Mouse (Mus musculus) limb, embryonic 10.5 days (tissue): Measurements from ENCODE around the gene Borcs6. TPM values are rescaled to one million over a fixed set of nuclear protein-coding genes. Genes with fewer than 3 reads are reported as not detected.
"Not testable (repeated sequence)": the region's sequence is repeated elsewhere in the genome, so short reads cannot be mapped to it uniquely, and the experiment has no call there.

Experiments
- DNase-seq: peaks from one replicate; pipeline ENCODE4 v3.0.0-alpha.2; 2017; ENCODE audit warnings: low spot score
- H3K27ac ChIP-seq: fragments of 300-500 bp; sonication (generic); 2 replicates; pipeline ENCODE4 v1.5.1; 2016; ENCODE audit warnings: mild to moderate bottlenecking
- H3K27me3 ChIP-seq: fragments of 300-500 bp; sonication (generic); 2 replicates; pipeline ENCODE4 v1.6.1; 2016; ENCODE audit warnings: low read depth, mild to moderate bottlenecking; ENCODE audit not compliant: poor library complexity, severe bottlenecking
- H3K36me3 ChIP-seq: fragments of 300-500 bp; sonication (generic); 2 replicates; pipeline ENCODE4 v1.6.1; 2016; ENCODE audit warnings: mild to moderate bottlenecking, moderate library complexity
- H3K4me1 ChIP-seq: fragments of 300-500 bp; sonication (generic); 2 replicates; pipeline ENCODE4 v1.6.1; 2016
- H3K4me3 ChIP-seq: fragments of 300-500 bp; sonication (generic); 2 replicates; pipeline ENCODE4 v1.5.1; 2016; ENCODE audit warnings: mild to moderate bottlenecking, moderate library complexity
- H3K9me3 ChIP-seq: fragments of 300-500 bp; sonication (generic); replicated peaks from 2 replicates; pipeline ENCODE4 v1.6.1; 2016; ENCODE audit warnings: mild to moderate bottlenecking
- WGBS: fragments of 180-500 bp; shearing (Covaris S2); methylation state at CpG from one replicate; pipeline ENCODE4 v1.1.7; 2016; 5-methylcytosine and 5-hydroxymethylcytosine counted together
- polyA plus RNA-seq: library from polyadenylated mRNA; unstranded; fragments of >200 nt; fragmentation: Nextera tagmentation; extraction: Ambion mirVana; gene quantifications from 2 replicates; pipeline ENCODE4 v1.2.1, GENCODE M21; 2016

Gene Borcs6
- 5.3 and 6.0 TPM in 2 replicates for polyA plus RNA-seq

DNA sequence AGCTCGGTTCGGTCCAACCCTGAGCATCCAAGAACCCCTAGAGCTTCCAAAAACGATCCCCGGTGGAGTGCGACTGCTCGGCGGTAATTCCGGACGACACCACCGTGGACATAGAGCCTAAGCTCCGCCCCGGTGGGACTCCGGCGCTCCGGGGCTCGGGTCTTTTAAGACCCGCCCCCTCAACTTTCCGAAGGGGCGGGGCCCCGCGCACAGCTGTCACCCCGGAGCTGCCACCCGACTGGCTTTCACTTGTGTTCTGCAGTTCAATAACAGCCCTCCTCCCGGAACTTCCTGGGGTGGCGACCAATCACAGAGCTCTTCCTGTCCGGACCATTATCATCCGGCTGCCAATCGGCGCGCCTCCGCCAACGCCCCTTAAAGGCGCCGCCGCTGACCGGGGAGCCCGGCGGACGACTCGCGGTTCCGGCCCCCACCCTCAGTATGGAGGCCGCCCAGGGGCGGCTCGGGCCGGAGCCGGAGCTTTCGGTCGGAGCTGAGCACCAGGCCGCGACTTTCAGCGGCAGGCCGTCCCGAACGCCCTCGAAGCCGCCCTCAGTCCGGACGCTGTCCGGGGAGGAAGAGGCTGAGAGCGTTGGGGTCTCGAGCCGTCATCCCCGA is at the start of gene Borcs6:
Borcs6 (plus strand) TSS at position 361 of the 618 bp plus-strand sequence.
- peak; percentile 94 for DNase-seq
- WGBS, result under 1% methylated on average over 64 of the region's 64 CpGs

DNA sequence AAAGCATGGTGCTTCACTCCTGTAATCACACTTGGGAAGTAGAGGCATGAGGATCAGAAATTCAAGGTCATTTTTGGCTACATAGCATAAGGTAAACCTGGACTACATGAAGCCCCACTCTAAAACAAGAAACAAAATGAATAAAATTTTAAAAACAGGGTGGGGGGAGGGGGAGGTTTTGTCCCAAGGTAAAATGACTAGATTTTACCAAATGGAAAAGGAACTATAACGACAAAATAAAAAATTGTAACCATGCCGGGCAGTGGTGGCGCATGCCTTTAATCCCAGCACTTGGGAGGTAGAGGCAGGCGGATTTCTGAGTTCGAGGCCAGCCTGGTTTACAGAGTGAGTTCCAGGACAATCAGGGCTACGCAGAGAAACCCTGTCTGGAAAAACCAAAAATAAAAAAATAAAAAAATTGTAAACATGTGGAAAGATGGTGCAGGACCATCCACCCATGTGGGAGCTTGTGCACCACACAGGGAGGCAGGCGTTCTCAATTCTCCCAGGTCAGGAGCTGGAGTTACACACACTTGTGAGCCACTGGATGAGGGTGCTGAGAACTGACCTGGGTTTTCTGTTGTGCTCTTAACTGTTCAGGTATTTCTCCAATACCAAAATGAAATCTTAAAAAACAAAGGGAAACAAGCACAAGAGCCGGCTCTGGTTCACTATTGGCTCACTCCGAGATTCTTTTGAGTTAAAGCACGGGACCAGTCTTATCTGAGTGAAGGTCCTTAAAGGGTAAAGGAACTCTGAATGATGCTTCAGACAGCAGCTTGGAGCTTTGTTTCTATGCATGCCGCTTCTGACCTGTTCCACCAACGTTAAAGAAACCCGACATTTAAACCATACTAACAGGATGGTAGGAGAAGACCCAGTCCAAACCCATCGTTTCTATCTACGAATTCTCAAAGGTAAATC is 48.9 kb upstream of the Borcs6 start:
- Histone ChIP-seq H3K4me1 (peaks cover 25% of the 10 kb centered on the region), H3K4me3 (peak overlapping the region; percentile 63; the same call in 1 of the 2 replicates), H3K9me3 (no peaks in the 10 kb centered on the region), H3K27me3 (no peaks in the 10 kb centered on the region), H3K36me3 (peaks cover 8% of the 10 kb centered on the region), H3K27ac (no peak overlapping the region)
- 91% methylated on average over 15 of the region's 15 CpGs for WGBS
- DNase-seq, result no peak

More for the DNA sequence above, at the start of gene Borcs6:
- Histone ChIP-seq H3K4me3 (peak within 1 kb of the TSS; percentile 80), H3K36me3 (peaks cover under 1% of the 10 kb centered on the region), H3K9me3 (no peaks in the 10 kb centered on the region), H3K4me1 (peaks cover 39% of the 10 kb centered on the region), H3K27me3 (0 out of 2 replicates have a peak, but pooled peaks cover 5% of the 10 kb centered on the region), H3K27ac (peak within 1 kb of the TSS; percentile 89)

DNA sequence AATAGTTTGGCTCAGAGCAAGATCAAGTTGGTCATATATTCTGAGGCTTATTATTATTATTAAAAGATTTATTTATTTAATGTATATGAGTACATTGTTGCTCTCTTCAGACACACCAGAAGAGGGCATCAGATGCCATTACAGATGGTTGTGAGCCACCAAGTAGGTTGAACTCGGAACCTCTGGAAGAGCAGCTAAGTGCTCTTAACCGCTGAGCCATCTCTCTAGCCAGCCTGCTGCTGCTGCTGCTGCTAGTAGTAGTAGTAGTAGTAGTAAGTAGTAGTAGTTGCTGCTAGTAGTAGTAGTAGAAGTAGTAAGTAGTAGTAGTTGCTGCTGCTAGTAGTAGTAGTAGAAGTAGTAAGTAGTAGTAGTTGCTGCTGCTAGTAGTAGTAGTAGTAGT is 48.1 kb upstream of the Borcs6 start:
- not testable (repeated sequence) for H3K36me3 ChIP-seq, DNase-seq, H3K9me3 ChIP-seq, H3K27ac ChIP-seq, H3K27me3 ChIP-seq
- Histone ChIP-seq H3K4me1 (peaks cover 26% of the 10 kb centered on the region), H3K4me3 (peak overlapping the region; percentile 63)
- 77% methylated on average over 2 of the region's 2 CpGs for WGBS

DNA sequence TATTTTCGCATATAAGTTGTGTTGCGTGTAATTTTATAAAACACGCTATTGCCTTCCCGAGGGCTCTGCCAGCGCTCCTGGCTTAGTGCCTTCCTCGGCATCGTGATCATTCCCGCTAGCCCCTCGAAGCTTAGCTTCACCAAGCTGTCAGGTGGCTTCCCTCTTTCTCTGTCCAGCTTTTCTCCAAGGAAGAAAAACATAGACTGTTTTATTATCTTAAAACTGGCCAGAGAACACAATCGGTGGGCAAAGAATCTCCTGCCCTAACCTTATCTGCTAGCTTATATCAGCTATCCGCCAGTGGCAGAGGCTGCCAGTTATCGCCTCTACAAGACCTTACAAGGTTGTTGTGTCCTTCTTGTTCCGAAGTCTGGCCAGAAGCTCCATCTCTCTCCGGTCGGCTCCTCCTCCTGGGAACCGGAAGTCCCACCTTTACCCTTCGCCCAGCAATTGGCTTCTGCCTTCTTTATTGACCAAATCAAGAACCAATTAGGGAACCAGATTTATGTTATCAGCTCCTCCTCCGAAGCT is 47.4 kb upstream of the Borcs6 start:
- 2% methylated on average over 18 of the region's 18 CpGs for WGBS
- Histone ChIP-seq H3K36me3 (0 out of 2 replicates have a peak, but pooled peaks cover under 1% of the 10 kb centered on the region), H3K4me1 (peaks cover 31% of the 10 kb centered on the region), H3K27me3 (no peaks in the 10 kb centered on the region), H3K27ac (peak overlapping the region; percentile 85), H3K9me3 (no peaks in the 10 kb centered on the region), H3K4me3 (peak overlapping the region; percentile 63)
- DNase-seq, result peak; percentile 84

DNA sequence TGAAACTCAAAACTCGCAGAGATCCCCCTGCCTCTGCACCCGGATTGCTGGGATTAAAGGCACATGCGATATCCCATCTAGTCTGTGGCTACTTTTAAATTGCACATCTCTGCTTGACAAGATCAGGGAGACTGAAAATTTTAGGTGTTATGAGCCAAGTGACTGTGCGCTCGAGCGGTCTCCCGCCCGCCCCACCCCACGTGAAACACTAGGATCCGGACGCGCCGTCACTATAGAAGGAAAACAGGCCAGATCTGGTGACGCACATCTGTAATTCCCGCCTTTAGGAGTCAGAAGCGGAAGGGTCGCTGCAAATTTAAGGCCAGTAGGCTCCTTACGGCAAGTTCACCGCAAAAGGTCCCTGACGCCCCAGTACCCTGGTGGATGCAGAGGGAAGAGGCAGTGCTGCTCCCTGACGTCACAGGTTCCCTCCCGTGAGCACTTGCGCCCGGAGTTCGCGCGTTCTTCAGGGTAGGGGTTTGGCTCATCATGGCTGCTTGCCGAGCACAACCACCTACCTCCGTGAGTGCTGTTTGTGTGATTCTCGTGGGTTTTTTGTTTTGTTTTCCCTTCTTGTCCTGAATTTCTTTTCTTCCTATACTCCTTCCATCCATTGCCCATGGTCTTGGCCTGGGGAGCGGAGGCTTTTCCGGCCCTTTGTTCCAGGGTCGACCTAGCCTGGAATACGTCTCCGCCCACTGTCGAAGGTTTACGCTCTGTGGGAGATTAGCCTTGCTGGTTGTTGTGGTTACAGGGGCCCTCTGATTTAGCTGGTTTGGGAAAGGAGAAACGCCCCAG is 43.7 kb upstream of the Borcs6 start, which contains the start of gene Ctc1:
Ctc1 (plus strand) TSS at position 268 of the 798 bp plus-strand sequence.
- peak; percentile 94 for DNase-seq
- Histone ChIP-seq H3K27ac (peak within 1 kb of the TSS; percentile 99), H3K27me3 (no peaks in the 10 kb centered on the region), H3K4me1 (peaks cover 24% of the 10 kb centered on the region), H3K36me3 (peaks cover 16% of the 10 kb centered on the region), H3K4me3 (peak within 1 kb of the TSS; percentile 69), H3K9me3 (no peaks in the 10 kb centered on the region)
- WGBS, result 4% methylated on average over 38 of the region's 38 CpGs

DNA sequence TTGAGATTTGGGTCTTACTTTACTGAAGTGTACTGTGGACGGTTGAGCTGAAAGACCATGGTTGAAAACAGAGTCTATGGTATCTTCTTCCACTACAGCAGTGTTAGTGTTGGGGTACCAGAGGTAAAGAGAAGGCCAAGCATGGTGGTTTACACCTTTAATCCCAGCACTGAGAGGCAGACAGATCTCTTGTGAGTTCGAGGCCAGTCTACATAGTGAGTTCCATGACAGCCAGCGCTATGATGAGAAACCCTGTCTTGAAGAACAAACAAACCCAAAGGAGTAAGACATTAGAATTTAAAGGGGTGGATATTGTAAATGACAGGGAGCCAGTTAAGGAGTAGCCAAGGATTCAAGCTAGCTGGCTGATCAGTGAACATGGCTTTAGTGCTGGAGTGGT is 42.8 kb upstream of the Borcs6 start:
- Histone ChIP-seq H3K4me3 (peak overlapping the region; percentile 69), H3K4me1 (peaks cover 16% of the 10 kb centered on the region), H3K27ac (peak overlapping the region; percentile 99), H3K36me3 (peaks cover 25% of the 10 kb centered on the region), H3K27me3 (no peaks in the 10 kb centered on the region), H3K9me3 (no peaks in the 10 kb centered on the region)
- DNase-seq, result no peak
- 70% methylated on average over 3 of the region's 3 CpGs for WGBS

DNA sequence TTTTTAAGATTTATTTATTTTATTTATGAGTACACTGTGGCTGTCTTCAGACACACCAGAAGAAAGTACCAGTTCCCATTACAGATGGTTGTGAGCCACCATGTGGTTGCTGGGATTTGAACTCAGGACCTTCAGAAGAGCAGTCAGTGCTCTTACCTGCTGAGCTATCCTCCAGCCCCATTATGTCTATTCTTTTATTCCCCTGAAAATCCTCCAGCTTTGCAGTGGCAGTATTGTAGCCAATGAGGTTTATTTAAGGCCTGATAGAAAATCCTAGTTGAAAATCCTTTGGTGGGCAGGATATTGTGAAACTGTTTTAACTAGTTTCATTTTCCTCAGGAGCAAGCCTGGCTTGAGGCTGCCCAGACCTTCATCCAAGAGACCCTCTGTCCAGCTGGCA is 38.8 kb upstream of the Borcs6 start:
- Histone ChIP-seq H3K4me3 (no peak overlapping the region), H3K36me3 (peaks cover 64% of the 10 kb centered on the region), H3K27me3 (no peaks in the 10 kb centered on the region), H3K27ac (no peak overlapping the region), H3K4me1 (peaks cover 9% of the 10 kb centered on the region), H3K9me3 (no peaks in the 10 kb centered on the region)
- DNase-seq, result no peak

DNA sequence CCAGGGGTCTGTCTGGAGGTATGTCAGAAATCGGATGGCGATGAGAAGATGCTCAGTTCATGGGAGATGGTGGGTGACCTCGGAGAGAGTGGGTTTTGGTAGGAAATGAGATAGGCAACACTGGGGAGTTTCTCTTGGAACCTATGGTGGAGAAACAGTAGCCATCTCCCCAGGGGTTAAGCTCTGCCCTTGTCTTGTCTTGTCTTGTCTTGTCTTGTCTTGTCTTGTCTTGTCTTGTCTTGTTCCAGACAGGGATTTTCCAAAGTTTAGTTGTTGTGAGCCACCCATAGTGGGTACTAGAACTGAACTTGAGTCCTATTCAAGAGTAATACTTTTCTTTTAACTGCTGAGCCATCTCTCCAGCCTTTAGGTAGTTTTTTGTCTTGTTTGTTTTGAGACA is 33.0 kb upstream of the Borcs6 start:
- no peaks in the 10 kb centered on the region for H3K9me3 ChIP-seq
- no peaks in the 10 kb centered on the region for H3K27me3 ChIP-seq
- no peak overlapping the region for H3K4me3 ChIP-seq
- H3K27ac ChIP-seq, result no peak overlapping the region
- peaks cover 100% of the 10 kb centered on the region for H3K36me3 ChIP-seq
- no peaks in the 10 kb centered on the region for H3K4me1 ChIP-seq
- 91% methylated on average over 3 of the region's 3 CpGs for WGBS
- DNase-seq, result no peak

DNA sequence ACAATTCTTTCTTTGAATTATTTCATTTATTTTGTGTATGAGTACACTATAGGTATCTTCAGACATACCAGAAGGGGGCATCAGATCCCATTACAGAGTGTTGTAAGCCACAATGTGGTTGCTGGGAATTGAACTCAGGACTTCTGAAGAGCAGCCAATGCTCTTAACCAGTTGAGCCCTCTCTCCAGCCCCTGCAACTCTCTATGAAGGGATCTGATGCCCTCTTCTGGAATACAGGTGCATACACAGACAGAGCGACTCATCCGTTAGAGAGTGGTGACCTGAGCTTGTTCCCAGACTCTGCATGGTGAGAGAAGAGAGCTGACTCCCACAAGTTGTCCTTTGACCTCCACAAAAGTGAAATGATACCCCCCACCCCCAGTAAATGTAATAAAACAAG is 30.7 kb upstream of the Borcs6 start:
- 70% methylated on average over 2 of the region's 2 CpGs for WGBS
- peaks cover 99% of the 10 kb centered on the region for H3K36me3 ChIP-seq
- DNase-seq, result no peak

DNA sequence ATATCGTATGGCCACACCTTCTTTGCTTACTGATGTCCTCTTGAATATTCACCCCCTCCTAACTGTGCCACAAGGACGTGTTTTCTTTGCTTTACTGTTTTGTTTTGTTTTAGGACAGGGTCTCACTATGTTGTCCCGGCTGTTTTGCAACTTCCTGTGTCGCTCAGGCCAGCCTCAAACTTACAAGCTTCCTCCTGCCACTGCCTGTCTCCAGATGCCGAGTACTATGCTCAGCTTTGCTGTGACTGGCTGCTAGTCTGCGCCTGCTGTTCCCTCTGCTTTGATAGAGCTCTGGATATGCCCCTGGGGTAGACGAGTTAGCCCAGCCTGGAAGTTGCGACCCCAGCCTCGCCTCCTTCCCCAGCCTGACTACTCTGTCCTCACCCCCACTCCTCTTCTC is 26.0 kb upstream of the Borcs6 start:
- Histone ChIP-seq H3K9me3 (no peaks in the 10 kb centered on the region), H3K36me3 (peaks cover 79% of the 10 kb centered on the region), H3K27me3 (no peaks in the 10 kb centered on the region), H3K4me3 (no peak overlapping the region), H3K4me1 (peaks cover 19% of the 10 kb centered on the region), H3K27ac (no peak overlapping the region)
- DNase-seq, result no peak
- 86% methylated on average over 9 of the region's 9 CpGs for WGBS

More for the DNA sequence above, 30.7 kb upstream of the Borcs6 start:
- H3K4me1 ChIP-seq, result no peaks in the 10 kb centered on the region
- H3K27ac ChIP-seq, result no peak overlapping the region
- no peak overlapping the region for H3K4me3 ChIP-seq
- H3K9me3 ChIP-seq, result no peaks in the 10 kb centered on the region
- no peaks in the 10 kb centered on the region for H3K27me3 ChIP-seq

DNA sequence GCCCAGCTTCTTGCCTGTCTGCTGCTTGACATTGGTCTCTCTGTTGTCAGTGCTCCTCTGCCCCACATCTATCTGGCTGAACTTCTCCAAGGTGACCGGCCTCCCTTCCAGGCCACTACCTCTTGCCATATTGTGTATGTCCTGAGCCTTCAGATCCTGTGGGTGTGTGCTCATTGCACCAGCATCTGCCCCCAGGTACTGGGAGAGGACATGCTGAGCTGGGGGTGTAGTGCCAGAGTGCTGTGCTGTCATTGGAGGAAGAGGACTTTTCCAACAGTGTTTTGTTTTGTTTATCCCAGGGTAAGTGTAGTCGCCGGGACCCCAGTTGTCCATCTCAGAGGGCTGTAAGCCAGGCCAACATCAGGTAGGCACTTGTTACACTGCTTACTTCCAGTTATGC is 24.9 kb upstream of the Borcs6 start:
- DNase-seq, result no peak
- 91% methylated on average over 3 of the region's 3 CpGs for WGBS
- Histone ChIP-seq H3K4me3 (no peak overlapping the region), H3K9me3 (no peaks in the 10 kb centered on the region), H3K27me3 (no peaks in the 10 kb centered on the region), H3K36me3 (peaks cover 69% of the 10 kb centered on the region), H3K4me1 (peaks cover 30% of the 10 kb centered on the region), H3K27ac (no peak overlapping the region)

DNA sequence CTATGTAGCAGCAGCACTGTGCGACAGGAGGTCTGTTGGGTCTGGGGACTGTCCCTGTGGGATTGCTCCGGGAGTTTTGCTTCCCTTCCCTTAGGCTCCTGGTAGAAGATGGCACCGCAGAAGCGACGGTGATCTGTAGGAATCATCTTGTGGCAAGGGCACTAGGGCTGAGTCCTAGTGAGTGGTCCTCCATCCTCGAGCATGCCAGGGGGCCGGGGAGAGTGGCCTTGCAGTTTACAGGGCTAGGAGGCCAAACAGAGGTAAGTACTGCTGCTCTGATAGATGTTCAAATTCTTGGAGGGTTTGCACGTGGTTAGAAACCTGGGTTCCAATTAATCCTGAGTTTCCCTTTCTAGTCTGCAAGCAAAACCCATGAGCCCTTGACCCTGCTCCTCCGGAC is 24.1 kb upstream of the Borcs6 start:
- DNase-seq, result no peak
- Histone ChIP-seq H3K27ac (peak overlapping the region; percentile 75), H3K9me3 (no peaks in the 10 kb centered on the region), H3K4me1 (peaks cover 32% of the 10 kb centered on the region), H3K4me3 (peak overlapping the region; percentile 65), H3K36me3 (peaks cover 60% of the 10 kb centered on the region), H3K27me3 (no peaks in the 10 kb centered on the region)
- 85% methylated on average over 9 of the region's 9 CpGs for WGBS
